Mouse (Mus musculus) heart, adult 11 months (tissue): ENCODE data around the gene Cabp7.

Source experiments
- DNase-seq: peaks from one replicate; pipeline ENCODE4 v3.0.0; 2022

Cabp7 gene

GRCm38 (mm10) chr11:4700726-4701125 lies 45.9 kb downstream of the Cabp7 start:
- no peak for DNase-seq

- DNase-seq, result peak; percentile 95
Observed at GRCm38 (mm10) chr11:4697043-4697983, 49.3 kb downstream of the Cabp7 start.

GRCm38 (mm10) chr11:4692162-4692561 lies 54.4 kb downstream of the Cabp7 start:
- no peak for DNase-seq

- DNase-seq, result no peak
Observed at GRCm38 (mm10) chr11:4691213-4691612, 55.4 kb downstream of the Cabp7 start.

- DNase-seq, result no peak
Observed at GRCm38 (mm10) chr11:4690353-4690752, 56.2 kb downstream of the Cabp7 start.

GRCm38 (mm10) chr11:4688632-4689380 lies 57.8 kb downstream of the Cabp7 start:
- DNase-seq, result no peak

GRCm38 (mm10) chr11:4687874-4688273 lies 58.7 kb downstream of the Cabp7 start:
- DNase-seq, result no peak

- no peak for DNase-seq
Observed at GRCm38 (mm10) chr11:4687027-4687426, 59.6 kb downstream of the Cabp7 start.
